Mouse (Mus musculus): ENCODE measurements around the gene Lcn9. TPM values are rescaled to one million over a fixed set of nuclear protein-coding genes. Genes with fewer than 3 reads are reported as not detected.
"Not testable (repeated sequence)": the region's sequence is repeated elsewhere in the genome, so short reads cannot be mapped to it uniquely, and the experiment has no call there.

Lcn9 gene
- total and polyA plus RNA-seq, 2 experiments from 2014 or later = not detected

DNA sequence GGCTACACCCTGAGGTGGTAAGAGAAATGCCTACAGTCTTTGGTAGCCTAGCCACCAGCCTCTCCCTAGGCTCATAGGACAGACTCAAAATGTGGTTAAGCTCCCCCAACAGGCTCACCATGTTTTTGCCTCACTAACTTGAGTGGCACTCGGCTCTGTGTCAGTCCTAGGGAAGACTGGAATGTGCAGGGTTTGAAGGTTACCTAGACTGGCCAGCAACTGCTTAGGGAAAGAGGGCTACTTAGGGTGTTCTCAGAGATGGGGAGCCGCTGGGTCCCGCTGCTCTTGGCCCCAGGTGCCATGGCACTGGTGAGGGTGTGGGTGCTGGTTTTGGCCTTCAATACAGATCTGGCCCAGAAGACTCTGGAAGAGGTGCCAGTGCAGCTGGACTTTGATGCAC is 41.0 kb upstream of the Lcn9 start, which contains the start of gene Gm13539:
Gm13539 (plus strand) TSS at position 301 of the 400 bp plus-strand sequence.
- ATAC-seq = no peak
- no peak within 1 kb of the TSS for H3K9ac ChIP-seq (replicated peaks; ENCODE audit: low read length)
- DNase-seq (ENCODE audit: low spot score) = no peak
- 84% methylated on average over 3 of the region's 3 CpGs for WGBS
- H3K27me3 ChIP-seq (ENCODE audit: insufficient read depth, low read length) = no peaks in the 10 kb centered on the region
- no peaks in the 10 kb centered on the region for H3K36me3 ChIP-seq (ENCODE audit: insufficient read depth, low read length)
- TF ChIP-seq CTCF (IDR thresholded peaks at IDR 0.05; ENCODE audit: low read depth) = no peak
- H3K4me2 ChIP-seq (ENCODE audit: low read depth, low read length) = no peak within 1 kb of the TSS
- no peak within 1 kb of the TSS for H3K4me3 ChIP-seq (ENCODE audit: low read length)
- H3K4me1 ChIP-seq (ENCODE audit: insufficient read depth, low read length) = no peaks in the 10 kb centered on the region
- no peaks in the 10 kb centered on the region for H3K9me3 ChIP-seq (ENCODE audit: low read length)
- H3K27ac ChIP-seq = no peak within 1 kb of the TSS

DNA sequence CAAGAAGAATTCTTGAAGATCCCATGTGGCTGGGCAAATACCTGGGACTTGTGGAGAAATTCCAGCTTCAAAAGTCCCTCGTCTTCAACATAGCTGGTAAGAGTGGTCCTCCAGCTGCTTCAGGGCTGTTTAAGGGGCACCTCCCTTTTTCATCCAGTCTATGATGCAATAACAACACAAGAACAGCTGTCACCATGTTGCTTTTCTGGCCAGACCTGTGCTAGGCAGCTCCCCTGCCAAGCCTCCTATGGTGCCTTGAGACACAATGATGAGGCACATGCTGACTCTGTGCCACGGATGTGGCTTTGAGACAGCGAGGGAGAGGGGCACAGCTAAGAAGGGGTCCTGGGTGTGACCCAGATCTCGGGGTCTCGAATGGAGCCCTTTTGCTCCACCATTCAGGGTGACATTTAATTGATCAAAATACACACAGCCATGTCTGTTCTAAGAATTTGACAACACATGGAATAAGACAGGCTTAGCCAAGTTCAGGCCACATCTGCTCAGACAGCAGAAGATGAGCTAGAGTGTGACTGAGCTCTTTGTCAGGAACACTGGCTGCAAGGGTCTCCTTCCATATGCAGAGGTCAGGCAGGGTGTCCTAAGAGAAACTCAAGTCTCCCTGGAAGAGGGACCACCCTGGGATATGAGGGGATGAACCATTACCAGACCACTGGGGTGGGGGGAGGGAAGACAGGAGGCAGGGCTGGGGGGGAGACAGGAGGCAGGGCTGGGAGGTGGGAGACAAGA is 37.2 kb upstream of the Lcn9 start:
- Histone ChIP-seq H3K36me3 (ENCODE audit: insufficient read depth, low read length) (no peaks in the 10 kb centered on the region), H3K4me2 (ENCODE audit: low read depth, low read length) (no peak overlapping the region), H3K27ac (no peak overlapping the region), H3K9ac (replicated peaks; ENCODE audit: low read length) (no peak overlapping the region), H3K4me3 (ENCODE audit: low read length) (no peak overlapping the region), H3K9me3 (ENCODE audit: low read length) (no peaks in the 10 kb centered on the region), H3K27me3 (ENCODE audit: insufficient read depth, low read length) (no peaks in the 10 kb centered on the region), H3K4me1 (ENCODE audit: insufficient read depth, low read length) (no peaks in the 10 kb centered on the region)
- WGBS = 48% methylated on average over 5 of the region's 5 CpGs
- ATAC-seq (0 out of 2 replicates have a peak, but pooled peaks have one; percentile 24), DNase-seq (ENCODE audit: low spot score) (peak; percentile 45)
- TF ChIP-seq CTCF (IDR thresholded peaks at IDR 0.05; ENCODE audit: low read depth) = no peak

DNA sequence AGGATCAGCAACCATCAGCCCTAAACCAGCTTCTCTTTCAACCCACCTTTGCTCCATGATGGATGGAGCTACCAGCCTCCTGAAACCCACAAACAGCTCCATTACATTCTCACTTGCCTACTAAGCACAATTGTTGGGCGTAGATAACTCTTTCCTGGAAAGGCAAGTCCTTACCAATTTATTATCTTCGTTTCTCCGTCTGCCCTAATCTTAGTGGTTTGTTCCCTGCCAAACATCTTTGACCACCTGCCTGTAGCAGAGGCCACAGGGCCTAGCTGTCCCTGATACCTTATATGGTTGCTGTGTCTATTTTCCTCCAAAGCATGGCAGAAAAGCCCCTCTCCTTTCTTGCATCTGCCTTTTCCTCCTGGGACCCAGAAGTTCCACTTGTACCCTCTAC is 33.9 kb upstream of the Lcn9 start:
- Histone ChIP-seq H3K36me3 (ENCODE audit: insufficient read depth, low read length) (no peaks in the 10 kb centered on the region), H3K4me3 (ENCODE audit: low read length) (no peak overlapping the region), H3K4me2 (ENCODE audit: low read depth, low read length) (no peak overlapping the region), H3K4me1 (ENCODE audit: insufficient read depth, low read length) (no peaks in the 10 kb centered on the region), H3K27ac (no peak overlapping the region), H3K27me3 (ENCODE audit: insufficient read depth, low read length) (no peaks in the 10 kb centered on the region), H3K9me3 (ENCODE audit: low read length) (no peaks in the 10 kb centered on the region), H3K9ac (replicated peaks; ENCODE audit: low read length) (no peak overlapping the region)
- no peak for ATAC-seq
- no peak for DNase-seq (ENCODE audit: low spot score)
- 90% methylated on average over 3 of the region's 3 CpGs for WGBS
- TF ChIP-seq CTCF (IDR thresholded peaks at IDR 0.05; ENCODE audit: low read depth) = no peak

DNA sequence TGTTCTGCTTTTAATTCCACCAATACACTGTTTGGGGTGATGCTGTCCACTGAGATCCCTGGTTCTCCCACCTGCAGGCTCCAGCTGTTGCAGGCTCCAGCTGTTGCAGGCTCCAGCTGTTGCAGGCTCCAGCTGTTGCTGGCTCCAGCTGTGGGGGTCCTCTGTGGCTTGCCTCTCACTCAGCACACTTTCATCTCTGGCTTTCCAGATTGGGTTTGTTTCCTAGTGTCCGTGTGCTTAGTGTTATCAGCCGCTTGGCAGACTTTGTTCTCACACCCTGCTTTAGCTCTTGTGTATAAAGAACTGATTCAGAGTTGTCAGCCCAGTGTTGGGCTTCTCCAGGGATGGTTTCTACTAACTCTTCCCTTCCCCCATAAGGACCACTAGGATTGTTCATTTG is 25.3 kb upstream of the Lcn9 start:
- DNase-seq (ENCODE audit: low spot score) = no peak

DNA sequence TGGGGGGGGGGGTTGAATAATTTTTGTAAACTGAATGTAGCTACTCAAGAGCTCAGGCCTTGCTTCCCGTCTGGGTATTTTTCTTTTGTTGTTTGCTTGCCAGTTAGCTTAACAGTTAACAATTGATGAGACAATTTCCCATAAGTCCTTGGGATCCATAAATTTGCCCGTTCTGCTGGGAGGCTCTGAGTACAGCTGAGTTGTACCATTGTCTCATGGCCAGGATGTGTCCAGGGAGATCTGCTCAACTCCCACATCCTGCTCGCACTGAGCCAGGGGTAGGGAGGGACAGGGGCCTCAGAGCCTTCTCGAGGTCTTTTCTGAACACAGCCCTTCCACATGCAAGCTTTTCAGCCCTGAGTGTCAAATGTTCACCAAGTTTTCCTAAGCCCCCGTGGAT is 24.9 kb upstream of the Lcn9 start:
- H3K9ac ChIP-seq (replicated peaks; ENCODE audit: low read length) = no peak overlapping the region
- no peak overlapping the region for H3K4me2 ChIP-seq (ENCODE audit: low read depth, low read length)
- no peaks in the 10 kb centered on the region for H3K27me3 ChIP-seq (ENCODE audit: insufficient read depth, low read length)
- no peak for TF ChIP-seq CTCF (IDR thresholded peaks at IDR 0.05; ENCODE audit: low read depth)
- DNase-seq (ENCODE audit: low spot score) (no peak), ATAC-seq (no peak)
- H3K9me3 ChIP-seq (ENCODE audit: low read length) = no peaks in the 10 kb centered on the region
- no peak overlapping the region for H3K27ac ChIP-seq
- no peak overlapping the region for H3K4me3 ChIP-seq (ENCODE audit: low read length)
- 31% methylated on average over 5 of the region's 5 CpGs for WGBS
- H3K36me3 ChIP-seq (ENCODE audit: insufficient read depth, low read length) = no peaks in the 10 kb centered on the region
- H3K4me1 ChIP-seq (ENCODE audit: insufficient read depth, low read length) = no peaks in the 10 kb centered on the region

More for the DNA sequence above, 25.3 kb upstream of the Lcn9 start:
- H3K27ac ChIP-seq = no peak overlapping the region
- no peaks in the 10 kb centered on the region for H3K9me3 ChIP-seq (ENCODE audit: low read length)
- H3K27me3 ChIP-seq (ENCODE audit: insufficient read depth, low read length) = no peaks in the 10 kb centered on the region
- H3K36me3 ChIP-seq (ENCODE audit: insufficient read depth, low read length) = no peaks in the 10 kb centered on the region
- no peak overlapping the region for H3K9ac ChIP-seq (replicated peaks; ENCODE audit: low read length)
- 23% methylated on average over 2 of the region's 2 CpGs for WGBS
- no peak overlapping the region for H3K4me2 ChIP-seq (ENCODE audit: low read depth, low read length)
- no peak overlapping the region for H3K4me3 ChIP-seq (ENCODE audit: low read length)
- no peaks in the 10 kb centered on the region for H3K4me1 ChIP-seq (ENCODE audit: insufficient read depth, low read length)
- no peak for TF ChIP-seq CTCF (IDR thresholded peaks at IDR 0.05; ENCODE audit: low read depth)
- ATAC-seq = no peak

DNA sequence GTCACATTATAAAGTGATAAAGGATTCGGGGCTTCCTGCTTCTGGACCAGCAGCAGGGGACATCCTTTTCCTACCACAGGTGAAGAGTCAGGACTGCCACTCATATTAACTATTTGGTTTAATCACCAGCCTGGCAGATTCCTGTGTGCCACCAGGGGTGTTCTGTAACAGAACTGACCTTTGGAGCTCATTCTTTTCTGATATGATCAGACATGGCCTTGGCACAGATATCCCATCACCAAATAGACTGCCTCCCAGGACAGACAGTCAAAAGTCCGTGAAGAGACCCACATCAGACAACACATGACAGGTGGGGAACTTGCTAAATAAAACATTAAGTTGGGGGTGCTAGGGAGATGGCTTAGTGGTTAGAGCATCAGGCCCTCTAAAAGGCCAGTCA is 11.2 kb upstream of the Lcn9 start:
- no peak for TF ChIP-seq CTCF (IDR thresholded peaks at IDR 0.05; ENCODE audit: low read depth)
- no peaks in the 10 kb centered on the region for H3K4me1 ChIP-seq (ENCODE audit: insufficient read depth, low read length)
- no peak overlapping the region for H3K4me2 ChIP-seq (ENCODE audit: low read depth, low read length)
- no peak overlapping the region for H3K4me3 ChIP-seq (ENCODE audit: low read length)
- no peak for ATAC-seq
- DNase-seq (ENCODE audit: low spot score) = no peak
- no peaks in the 10 kb centered on the region for H3K27me3 ChIP-seq (ENCODE audit: insufficient read depth, low read length)
- H3K27ac ChIP-seq = no peak overlapping the region
- no peaks in the 10 kb centered on the region for H3K9me3 ChIP-seq (ENCODE audit: low read length)
- H3K9ac ChIP-seq (replicated peaks; ENCODE audit: low read length) = no peak overlapping the region
- WGBS = 73% methylated on average over 2 of the region's 2 CpGs
- no peaks in the 10 kb centered on the region for H3K36me3 ChIP-seq (ENCODE audit: insufficient read depth, low read length)

DNA sequence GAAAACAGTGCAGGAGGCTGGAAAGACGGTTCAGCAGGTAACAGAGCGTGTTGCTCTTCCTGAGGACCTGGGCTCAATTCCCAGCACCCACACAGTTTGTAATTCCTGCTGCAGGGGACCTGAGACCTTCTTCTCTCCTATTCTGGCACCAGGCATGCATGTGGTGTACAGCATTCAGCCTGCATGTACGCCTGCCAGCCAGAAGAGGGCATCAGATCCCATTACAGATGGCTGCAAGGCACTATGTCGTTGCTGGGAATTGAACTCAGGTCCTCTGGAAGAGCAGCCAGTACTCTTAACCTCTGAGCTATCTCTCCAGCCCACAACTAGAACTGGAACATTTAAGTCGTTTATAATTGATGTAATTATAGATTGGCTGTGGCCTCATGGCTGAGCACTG is 9.6 kb upstream of the Lcn9 start:
- WGBS = 80% methylated on average over 5 of the region's 5 CpGs
- Histone ChIP-seq H3K27me3 (ENCODE audit: insufficient read depth, low read length) (no peaks in the 10 kb centered on the region), H3K9ac (replicated peaks; ENCODE audit: low read length) (no peak overlapping the region), H3K4me2 (ENCODE audit: low read depth, low read length) (no peak overlapping the region), H3K9me3 (ENCODE audit: low read length) (no peaks in the 10 kb centered on the region), H3K27ac (no peak overlapping the region), H3K36me3 (ENCODE audit: insufficient read depth, low read length) (no peaks in the 10 kb centered on the region), H3K4me3 (ENCODE audit: low read length) (no peak overlapping the region), H3K4me1 (ENCODE audit: insufficient read depth, low read length) (no peaks in the 10 kb centered on the region)
- TF ChIP-seq CTCF (IDR thresholded peaks at IDR 0.05; ENCODE audit: low read depth) = no peak
- ATAC-seq = no peak
- DNase-seq (ENCODE audit: low spot score) = no peak

DNA sequence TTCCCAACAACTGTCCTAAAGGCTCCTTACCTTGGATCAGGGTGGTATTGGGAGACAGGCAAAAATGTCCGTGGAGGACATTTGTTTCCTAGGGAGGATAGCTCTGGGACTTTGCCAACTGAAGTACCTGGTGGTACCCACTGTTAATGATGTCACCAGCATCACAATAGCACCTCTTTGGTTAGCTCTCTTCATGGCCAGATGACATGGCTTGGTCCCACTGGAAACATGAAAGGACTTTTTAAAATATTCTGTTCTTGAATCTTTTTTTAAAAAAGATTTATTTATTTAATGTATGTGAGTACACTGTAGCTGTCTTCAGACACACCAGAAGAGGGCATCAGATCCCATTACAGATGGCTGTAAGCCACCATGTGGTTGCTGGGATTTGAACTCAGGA is 7.2 kb upstream of the Lcn9 start, which contains the start of gene Glt6d1:
Glt6d1 (minus strand) TSS at position 101 of the 400 bp plus-strand sequence.
- H3K36me3 ChIP-seq (ENCODE audit: insufficient read depth, low read length); H3K4me1 ChIP-seq (ENCODE audit: insufficient read depth, low read length); H3K9me3 ChIP-seq (ENCODE audit: low read length); H3K4me2 ChIP-seq (ENCODE audit: low read depth, low read length); ATAC-seq; H3K4me3 ChIP-seq (ENCODE audit: low read length); H3K9ac ChIP-seq (replicated peaks; ENCODE audit: low read length); H3K27me3 ChIP-seq (ENCODE audit: insufficient read depth, low read length); H3K27ac ChIP-seq; DNase-seq (ENCODE audit: low spot score): not testable (repeated sequence)
- 78% methylated on average over 1 of the region's 1 CpGs for WGBS

All from hindbrain, postnatal 0 days (tissue).